Mouse (Mus musculus) heart, adult 11 months (tissue): Measurements from ENCODE around the gene S1pr2.
A peak's percentile ranks its signal among the peaks of the same experiment; 100 is the strongest.

ENCODE experiments used
- DNase-seq: peaks from one replicate; pipeline ENCODE4 v3.0.0; 2022

S1pr2 gene

DNA sequence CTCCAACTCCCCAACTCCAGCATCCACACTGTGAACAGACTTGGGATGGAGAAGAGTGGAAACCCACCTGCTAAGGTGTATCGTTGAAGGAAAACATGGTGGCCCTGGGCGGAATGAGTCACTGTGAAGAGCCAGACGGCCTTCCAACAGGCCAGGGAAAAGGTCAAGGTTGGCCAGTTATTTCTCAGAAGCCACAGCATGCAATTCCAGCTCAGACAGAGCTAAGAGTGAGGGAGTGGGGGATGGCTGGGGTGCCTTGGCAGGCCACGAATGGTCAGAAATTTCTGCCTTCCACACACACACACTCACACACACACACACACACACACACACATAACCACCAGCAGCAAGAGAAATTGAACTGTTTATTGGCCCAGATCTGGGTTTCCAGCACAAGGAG lies 11.0 kb downstream of the S1pr2 start:
- no peak for DNase-seq

DNA sequence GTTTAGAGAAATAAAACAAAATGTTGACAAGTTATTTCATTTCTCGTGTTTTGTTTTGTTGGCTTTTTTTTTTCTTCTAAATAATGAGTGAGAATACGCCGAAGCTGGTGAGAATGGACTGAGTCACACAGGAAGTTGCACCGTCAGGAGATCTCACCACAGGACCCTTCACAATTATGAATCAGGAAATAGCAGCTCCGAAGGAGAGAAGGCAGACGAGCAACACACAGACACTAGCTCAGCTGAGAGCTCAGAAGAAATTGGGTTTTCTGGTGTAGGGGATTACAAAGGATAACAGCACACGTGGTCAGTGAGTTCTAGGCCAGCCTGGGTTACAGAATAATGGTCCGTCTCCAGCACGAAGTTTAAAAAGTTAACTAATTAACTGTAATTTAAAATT lies 15.0 kb downstream of the S1pr2 start:
- no peak for DNase-seq

DNA sequence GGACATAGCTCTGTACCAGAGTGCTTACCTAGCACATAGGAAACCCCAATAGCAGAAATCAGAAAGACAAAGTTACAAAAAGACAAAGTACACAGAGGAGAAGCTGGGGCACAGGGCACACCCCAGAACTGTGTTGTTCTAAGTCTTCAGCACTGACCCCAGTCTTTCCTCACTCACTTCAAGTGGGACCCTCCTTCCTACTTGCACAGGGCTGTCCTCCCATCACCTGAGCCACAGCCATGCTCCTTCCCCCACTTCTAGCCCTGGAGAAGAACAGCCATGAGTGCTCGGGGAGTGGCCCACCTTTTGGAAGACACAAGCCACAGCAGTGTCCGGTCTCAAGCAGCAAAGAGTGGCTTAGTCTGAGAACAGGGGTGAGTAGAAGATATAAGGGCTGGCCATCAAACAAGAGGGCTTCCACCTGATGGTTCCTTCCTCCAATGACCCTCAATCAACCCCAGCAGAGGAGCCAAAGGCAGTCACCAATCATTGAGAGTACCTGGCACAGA lies 17.1 kb downstream of the S1pr2 start, which contains the start of gene Dnmt1:
TSS of gene Dnmt1 (minus strand) at position 459 of the 509 bp plus-strand sequence.
- DNase-seq: peak; percentile 78

DNA sequence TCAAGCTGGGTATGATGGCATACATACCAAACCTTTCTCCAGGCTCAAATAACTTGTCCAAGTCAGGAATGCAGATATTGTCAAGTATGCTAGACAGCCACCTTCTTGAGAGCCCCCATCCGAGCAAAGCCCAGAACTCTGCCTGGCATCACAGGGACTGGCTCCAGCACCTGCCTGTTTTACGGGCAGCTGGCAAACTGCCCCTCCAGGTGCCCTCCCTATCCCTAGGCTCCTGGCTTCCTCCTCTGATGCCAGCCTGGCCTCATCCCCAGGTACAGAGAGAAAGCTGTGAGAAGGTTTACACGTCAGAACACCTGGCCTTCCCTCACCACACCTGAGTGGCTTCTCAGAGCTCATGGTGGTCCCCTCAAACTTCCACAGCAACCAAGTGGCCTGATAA lies 19.6 kb downstream of the S1pr2 start:
- peak; percentile 79 for DNase-seq

DNA sequence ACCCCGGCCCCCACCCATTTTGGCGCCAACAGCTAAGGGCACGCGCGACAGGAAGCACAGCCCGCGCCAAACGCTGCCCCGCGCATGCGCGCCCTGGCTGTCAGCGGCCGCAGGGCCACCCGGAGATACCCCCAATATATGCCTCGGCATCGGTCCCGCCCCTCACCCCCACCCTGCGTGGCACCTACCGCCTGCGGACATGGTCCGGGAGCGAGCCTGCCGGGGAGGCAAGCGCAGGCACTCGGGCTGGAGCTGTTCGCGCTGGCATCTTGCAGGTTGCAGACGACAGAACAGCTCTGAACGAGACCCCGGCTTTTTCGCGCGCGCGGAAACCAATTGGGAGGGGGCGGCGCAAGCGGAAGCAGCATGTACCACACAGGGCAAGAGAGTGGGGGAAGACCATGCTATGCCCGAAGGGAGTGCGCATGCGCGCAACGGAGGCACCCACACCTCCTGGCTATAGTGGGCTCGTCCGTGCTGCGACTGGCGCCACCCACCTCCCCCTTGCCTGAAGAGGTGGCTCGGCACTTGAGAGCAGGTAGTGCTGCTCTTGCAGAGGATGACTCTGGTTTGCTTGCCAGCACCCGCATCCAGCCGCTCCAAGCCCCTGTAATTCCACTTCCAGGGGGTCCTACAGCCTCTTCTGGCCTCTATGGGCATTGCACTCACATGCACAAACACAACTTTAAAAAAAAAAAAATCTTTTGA lies 23.9 kb downstream of the S1pr2 start:
- peak; percentile 99 for DNase-seq

DNA sequence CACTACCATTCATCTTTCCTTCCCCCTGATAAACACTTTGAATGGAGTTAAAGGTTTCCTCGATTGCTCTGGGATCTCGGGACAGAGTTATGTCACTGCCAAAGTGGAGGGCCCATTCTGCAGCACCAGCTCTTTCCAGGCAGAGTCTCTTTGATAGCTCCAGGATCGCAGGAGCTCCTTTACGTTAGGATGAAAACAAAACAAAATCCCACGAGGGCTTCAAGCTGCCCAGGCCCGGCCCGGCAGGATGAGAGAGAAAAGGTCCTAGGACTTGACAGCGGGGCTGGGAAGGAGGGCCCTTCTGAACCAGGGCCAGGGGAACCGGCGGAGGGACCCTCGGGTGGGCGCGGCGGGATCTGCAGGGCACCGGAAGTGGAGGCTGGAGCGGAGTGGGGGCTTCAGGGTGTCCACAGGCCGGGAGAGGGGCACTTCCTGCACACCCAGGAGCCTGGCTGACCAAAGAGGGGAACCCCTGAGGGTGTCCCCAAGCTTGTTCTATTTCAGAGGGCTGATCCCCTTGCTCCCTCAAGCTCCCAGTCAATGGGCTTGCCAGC lies 24.5 kb downstream of the S1pr2 start:
- DNase-seq: no peak

DNA sequence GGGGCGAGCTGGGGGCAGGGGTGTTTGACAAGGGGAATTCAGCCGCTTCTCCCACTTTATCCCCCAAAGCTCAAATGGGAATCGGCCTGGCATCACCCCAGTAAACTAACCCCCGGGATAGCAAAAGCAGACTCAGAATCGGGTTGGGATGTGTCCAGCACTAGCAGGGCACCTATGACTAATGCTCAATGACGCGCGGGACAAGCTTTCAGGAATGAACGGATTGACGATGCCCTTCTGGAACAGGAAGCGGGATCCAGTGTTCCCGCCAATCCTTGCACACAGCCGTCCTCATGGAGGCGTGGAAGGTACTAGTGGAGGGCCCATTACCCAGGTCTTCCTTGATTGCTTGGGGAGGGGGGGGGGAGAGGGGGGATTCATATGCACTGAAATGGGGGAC lies 25.1 kb downstream of the S1pr2 start:
- DNase-seq: peak; percentile 94

DNA sequence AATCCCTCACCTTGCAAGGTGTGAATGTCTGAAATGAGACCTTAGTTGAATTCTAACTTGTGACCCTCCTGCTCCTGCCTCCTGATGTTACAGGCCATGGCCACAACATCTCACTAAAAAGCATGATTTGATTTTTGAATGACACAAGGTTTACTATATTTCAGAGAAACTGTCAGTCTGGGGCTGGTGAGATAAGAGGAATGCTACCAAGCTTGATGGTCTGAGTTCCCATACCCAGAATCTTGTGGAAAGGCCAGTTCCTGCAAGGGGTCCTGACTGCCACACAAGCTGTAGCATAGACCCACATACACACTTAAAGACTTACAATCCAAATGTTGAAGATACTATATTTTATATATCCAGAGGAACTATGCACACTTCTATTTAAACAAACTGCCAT lies 26.2 kb downstream of the S1pr2 start:
- no peak for DNase-seq

DNA sequence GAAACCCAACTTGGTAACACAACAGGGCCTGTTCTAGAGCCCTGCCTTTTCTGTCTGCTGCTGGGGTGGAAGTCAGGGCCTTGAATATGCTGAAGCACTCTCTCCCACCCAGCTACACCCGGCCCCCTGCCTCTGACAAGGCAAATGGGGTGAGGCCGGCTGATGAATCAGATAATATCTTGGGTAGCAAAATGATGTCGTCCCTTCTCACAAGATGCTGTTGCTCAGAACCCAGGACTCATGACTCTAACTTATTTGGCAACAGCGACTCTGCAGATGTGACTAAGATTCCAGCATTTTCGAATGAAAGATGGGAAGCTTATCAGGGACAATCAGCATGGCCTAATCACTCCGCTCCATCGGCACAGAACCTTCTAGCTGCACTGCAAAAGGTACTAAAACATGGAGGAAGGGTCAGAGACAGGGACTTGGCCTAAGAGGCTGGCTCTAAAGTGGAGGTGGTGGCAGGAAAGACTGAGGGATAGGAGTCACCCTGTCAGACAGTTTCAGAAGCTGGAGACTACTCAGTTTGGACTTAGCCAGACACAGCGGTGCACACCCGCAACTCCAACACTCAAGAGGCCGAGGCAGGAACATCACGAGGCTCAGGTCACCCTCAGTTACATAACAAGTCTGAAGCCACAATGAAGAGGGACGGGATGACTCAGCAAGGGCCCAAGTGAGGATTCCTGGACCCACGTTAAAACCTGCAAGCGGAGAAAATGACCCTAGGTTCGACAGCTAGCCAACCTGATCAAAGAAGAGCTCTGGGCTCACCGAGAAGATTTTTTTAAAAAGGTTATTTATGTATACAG lies 30.3 kb downstream of the S1pr2 start:
- DNase-seq: no peak

DNA sequence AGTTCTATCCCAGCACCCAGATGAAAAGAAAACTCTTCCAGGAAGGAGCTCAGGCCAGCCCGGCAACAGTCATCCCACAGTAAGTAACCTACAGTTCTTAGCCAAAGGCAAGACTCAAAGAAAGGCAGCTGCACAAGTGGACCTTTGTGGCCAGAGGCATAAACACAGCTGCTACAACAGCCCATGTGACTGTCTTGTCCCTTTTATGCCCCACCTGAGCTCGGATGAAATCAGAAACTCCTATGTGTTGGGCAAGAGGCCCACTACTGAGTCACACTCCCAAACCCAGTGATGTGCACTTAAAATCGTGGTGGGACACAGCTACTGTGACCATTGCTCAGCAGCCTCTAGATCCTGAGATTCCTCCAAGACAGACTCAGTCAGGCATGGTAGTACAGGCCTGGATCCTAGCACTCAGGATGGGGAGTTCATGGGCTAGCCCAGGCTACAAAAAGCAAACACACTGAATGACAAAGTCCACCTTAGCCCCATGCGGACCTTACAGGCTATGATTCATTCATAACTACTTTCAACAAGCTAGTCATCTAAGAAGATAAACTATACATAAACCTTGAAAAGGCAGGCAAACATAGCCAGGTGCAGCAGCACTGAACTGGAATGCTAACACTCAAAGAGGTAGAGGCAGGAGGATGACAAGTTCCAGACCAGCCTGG lies 31.7 kb downstream of the S1pr2 start:
- DNase-seq: no peak

GRCm38 (mm10) chr9:20943911-20944310 lies 32.7 kb downstream of the S1pr2 start:
- no peak for DNase-seq

DNA sequence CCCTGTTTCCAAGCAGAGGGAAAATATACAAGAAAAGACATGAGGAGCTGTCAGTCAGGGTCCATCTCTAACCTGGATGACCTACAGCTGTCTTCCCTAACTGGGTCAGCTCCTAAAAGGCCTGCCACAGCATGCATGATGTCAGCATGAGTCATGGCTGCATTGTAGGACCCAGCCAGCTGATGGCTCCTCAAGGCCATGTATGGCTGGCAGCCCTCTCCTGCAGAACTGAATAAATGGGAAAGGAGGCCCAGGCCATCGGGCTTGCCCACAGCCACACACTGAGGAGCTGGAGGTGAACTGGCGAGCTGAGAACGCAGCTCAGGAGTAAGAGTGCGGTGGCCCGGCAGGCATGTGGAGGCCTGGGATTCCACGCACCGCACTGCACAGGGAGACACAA lies 33.2 kb downstream of the S1pr2 start:
- peak; percentile 93 for DNase-seq

DNA sequence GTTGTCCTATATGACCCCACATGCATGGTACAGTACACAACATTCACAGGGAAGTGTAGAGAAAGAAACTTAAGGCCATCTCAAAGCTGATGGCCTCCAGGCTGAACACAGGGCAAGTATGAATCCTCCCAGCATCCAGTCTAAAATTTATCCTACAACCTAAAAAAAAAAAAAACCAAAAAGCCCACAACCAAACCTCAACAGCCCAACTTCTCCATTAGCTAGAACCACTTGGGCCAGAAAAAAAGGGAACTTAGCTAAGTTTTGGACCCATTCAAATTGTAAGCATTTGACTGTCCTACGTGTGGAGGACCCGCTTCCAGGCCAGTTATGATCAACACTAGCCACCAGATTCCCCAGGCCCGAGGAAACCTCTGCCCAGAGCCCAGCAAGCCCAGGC lies 53.3 kb downstream of the S1pr2 start:
- no peak for DNase-seq

- peak; percentile 88 for DNase-seq
These were observed 60.4 kb downstream of the S1pr2 start for GRCm38 (mm10) chr9:20916160-20916559.
